In the genomic region with DNA sequence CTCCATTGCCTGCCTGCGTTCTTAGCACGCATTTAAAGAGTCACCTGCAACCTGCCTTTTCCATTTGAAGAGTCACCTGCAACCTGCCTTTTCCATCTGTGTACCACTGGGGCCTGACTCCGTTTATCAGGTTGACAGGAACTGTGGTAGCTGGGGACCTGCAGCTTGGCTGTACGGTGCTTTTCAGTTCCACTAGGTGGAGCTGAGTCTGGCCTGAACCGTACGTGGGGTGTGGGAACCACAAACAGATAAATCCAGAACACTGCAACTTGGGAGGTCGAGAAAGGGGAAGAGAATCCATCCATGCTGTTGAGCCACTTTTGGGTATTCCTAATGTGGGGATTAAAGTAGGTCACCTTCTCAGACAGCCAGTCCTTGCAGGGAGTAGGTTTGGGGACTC, we compare ENCODE assay signal across 9 mouse cellular contexts. TPM values are rescaled to one million over a fixed set of nuclear protein-coding genes. Genes with fewer than 3 reads are reported as not detected.
DNase-seq lines count a peak whose midpoint lies in the region; ATAC-seq and TF ChIP-seq lines count a peak whose summit lies in the region.
"Had no signal": no experiment of that assay in that cellular context is flagged by ENCODE, and none has a peak within 500 bp of the region (broad histone marks: within the 10 kb centered on the region; RNA-seq: fewer than 3 reads in every experiment).

No protein-coding gene starts in this region.

- H3K9me3 ChIP-seq in heart, embryonic 12.5 days (replicated peaks): no peaks in the 10 kb centered on the region
- H3K9me3 ChIP-seq: neural tube, embryonic 13.5 days had no signal

- intact Hi-C loops in heart, adult 2 months (cut with DNase I): loop anchor here (1.0 kb wide), 1 partner anchor 41 kb away; no protein-coding TSS in a partner anchor
- intact Hi-C loops in gastrocnemius, postnatal 36 days (cut with DNase I): loop anchor here (5.0 kb wide), 1 partner anchor 40 kb away; no protein-coding TSS in a partner anchor

- TF ChIP-seq EP300 in heart, adult 2 months (IDR thresholded peaks at IDR 0.05; ENCODE audit: insufficient read depth, low read depth, low read length): peak; percentile 79

- H3K4me2 ChIP-seq in heart, embryonic 12.5 days: no peak overlapping the region
- H3K4me2 ChIP-seq: neural tube, embryonic 13.5 days had no signal

- no peak for ATAC-seq in heart, embryonic 12.5 days (ENCODE audit: insufficient number of reproducible peaks, low FRiP score)
- ATAC-seq in common myeloid progenitor, adult 5-6 weeks (replicated peaks; ENCODE audit: low read depth, poor library complexity, severe bottlenecking): peak; percentile 73

- H3K79me2 ChIP-seq in heart, adult 2 months (replicated peaks; ENCODE audit: control insufficient read depth, insufficient read depth, low read length): peaks cover 3% of the 10 kb centered on the region; the same call in 1 of the 2 replicates

- TF ChIP-seq CTCF in heart, adult 2 months (IDR thresholded peaks at IDR 0.05): peak; percentile 81

- no peak overlapping the region; the same call in 1 of the 2 replicates for H3K27ac ChIP-seq in heart, adult 2 months
- H3K27ac ChIP-seq in heart, embryonic 12.5 days (ENCODE audit: poor library complexity, severe bottlenecking): no peak overlapping the region
- H3K27ac ChIP-seq: neural tube, embryonic 13.5 days had no signal

- H3K4me1 ChIP-seq in heart, adult 2 months (ENCODE audit: control insufficient read depth, insufficient read depth, low read length): peaks cover 12% of the 10 kb centered on the region
- peaks cover 30% of the 10 kb centered on the region for H3K4me1 ChIP-seq in heart, embryonic 12.5 days (replicated peaks)
- H3K4me1 ChIP-seq: neural tube, embryonic 13.5 days had no signal

- 29% methylated on average over 7 of the region's 7 CpGs for whole genome bisulfite sequencing in heart, adult 2 months
- 38% methylated on average over 7 of the region's 7 CpGs for WGBS in heart, embryonic 12.5 days

- H3K36me3 ChIP-seq in heart, adult 2 months (ENCODE audit: control insufficient read depth, insufficient read depth, low read length): no peaks in the 10 kb centered on the region
- H3K36me3 ChIP-seq in heart, embryonic 12.5 days: peaks cover 39% of the 10 kb centered on the region

- no peak overlapping the region for H3K9ac ChIP-seq in heart, adult 2 months (ENCODE audit: low read depth, low read length)
- no peak overlapping the region for H3K9ac ChIP-seq in heart, embryonic 12.5 days
- H3K9ac ChIP-seq: neural tube, embryonic 13.5 days had no signal

- no peaks in the 10 kb centered on the region for H3K27me3 ChIP-seq in heart, adult 2 months (ENCODE audit: control insufficient read depth, insufficient read depth, low read length)
- no peaks in the 10 kb centered on the region for H3K27me3 ChIP-seq in heart, embryonic 12.5 days (replicated peaks)
- H3K27me3 ChIP-seq: neural tube, embryonic 13.5 days had no signal

- no peak overlapping the region for H3K4me3 ChIP-seq in heart, adult 2 months
- H3K4me3 ChIP-seq in heart, embryonic 12.5 days: no peak overlapping the region
- H3K4me3 ChIP-seq: neural tube, embryonic 13.5 days had no signal

- no peak for TF ChIP-seq POLR2A in heart, adult 2 months (IDR thresholded peaks at IDR 0.05; ENCODE audit: insufficient read depth, low read depth, low read length)

- DNase-seq in heart, adult 2 months: peak; percentile 40 to 49
- DNase-seq in CD4-positive helper T cell, adult 2 months (ENCODE audit: low read depth, low spot score): peak; percentile 61
- DNase-seq in lung, postnatal 25 days (ENCODE audit: low spot score): peak; percentile 52
- no peak for DNase-seq in spleen, adult 12 weeks (ENCODE audit: low spot score)
- no peak for DNase-seq in embryo, embryonic 10.5 days (ENCODE audit: low spot score)
- no peak for DNase-seq in gastrocnemius, postnatal 36 days

RNA-seq across cellular contexts. Expression of gene Wbp1l, which starts 8.5 kb away (rescaled TPM):
- total RNA-seq in heart, adult 2 months (2021): 10 to 100 TPM; 53.5 to 54.2 TPM
- 39.2 and 46.2 TPM in 2 replicates for polyA plus RNA-seq in heart, adult 2 months (2012; rRNA removed)
- polyA plus RNA-seq in heart, embryonic 12.5 days (2016; fragmentation: Nextera tagmentation; extraction: Ambion mirVana): 53.4 and 55.6 TPM in 2 replicates
- total RNA-seq in common myeloid progenitor, adult 5-6 weeks (2017): 19.1 and 27.7 TPM in 2 replicates
- total RNA-seq in gastrocnemius, postnatal 36 days (2021): 10 to 100 TPM; 56.2 to 66.2 TPM

RNA-seq across cellular contexts. Expression of gene Sfxn2, which starts 34.3 kb away (rescaled TPM):
- total RNA-seq in heart, adult 2 months (2021): 1 to 10 TPM; 2.4 to 3.6 TPM
- 2.3 and 2.7 TPM in 2 replicates for polyA plus RNA-seq in heart, adult 2 months (2012; rRNA removed)
- polyA plus RNA-seq in heart, embryonic 12.5 days (2016; fragmentation: Nextera tagmentation; extraction: Ambion mirVana): 8.1 and 8.9 TPM in 2 replicates
- total RNA-seq in common myeloid progenitor, adult 5-6 weeks (2017): 8.9 and 13.3 TPM in 2 replicates
- total RNA-seq in gastrocnemius, postnatal 36 days (2021): 1 to 10 TPM; 2.7 to 4.1 TPM

RNA-seq across cellular contexts. Expression of gene Arl3, which starts 34.4 kb away (rescaled TPM):
- 10 to 100 TPM; 36.1 to 43.4 TPM for total RNA-seq in heart, adult 2 months (2021)
- 38.3 and 57.0 TPM in 2 replicates for polyA plus RNA-seq in heart, adult 2 months (2012; rRNA removed)
- polyA plus RNA-seq in heart, embryonic 12.5 days (2016; fragmentation: Nextera tagmentation; extraction: Ambion mirVana): 88.2 and 94.4 TPM in 2 replicates
- total RNA-seq in common myeloid progenitor, adult 5-6 weeks (2017): 25.5 and 27.3 TPM in 2 replicates
- total RNA-seq in gastrocnemius, postnatal 36 days (2021): 10 to 100 TPM; 44.6 to 60.8 TPM

Comparison
In these comparisons a context has a peak if more than half of its experiments do, and no peak if none do; other contexts are left out.
1. DNase-seq: peak in heart, adult 2 months (2 of 2), CD4-positive helper T cell, adult 2 months (single experiment) and lung, postnatal 25 days (single experiment); none in spleen, adult 12 weeks (single experiment), embryo, embryonic 10.5 days (single experiment) and gastrocnemius, postnatal 36 days (0 of 2).